8 mouse cellular contexts compared by ENCODE assay signal in genomic region chr6:34874101-34874921, GRCm38 (mm10). TPM values are rescaled to one million over a fixed set of nuclear protein-coding genes. Genes with fewer than 3 reads are reported as not detected.
DNase-seq lines count a peak whose midpoint lies in the region; ATAC-seq lines count a peak whose summit lies in the region.

No protein-coding gene starts in this region.

- no peak overlapping the region for H3K4me2 ChIP-seq in forebrain, embryonic 12.5 days
- no peak overlapping the region for H3K4me2 ChIP-seq in forebrain, embryonic 14.5 days (ENCODE audit: low read length)
- peak overlapping the region; percentile 78 for H3K4me2 ChIP-seq in heart, embryonic 11.5 days

- no peak for DNase-seq in forebrain, embryonic 14.5 days (ENCODE audit: low spot score)
- DNase-seq in c-Kit-negative CD71-positive TER-119-positive erythroid progenitor cells, embryonic 14.5 days (ENCODE audit: low read depth, low spot score), result peak; percentile 62
- DNase-seq in kidney, postnatal 10 days, result peak; percentile 84
- DNase-seq in left cerebral cortex, adult 11 months (ENCODE audit: low spot score), result no peak
- no peak for DNase-seq in left cerebral cortex, postnatal 14 days (ENCODE audit: low spot score in 2 of 2)

- peaks cover 20% of the 10 kb centered on the region for H3K4me1 ChIP-seq in forebrain, embryonic 12.5 days
- peaks cover 10% of the 10 kb centered on the region; the same call in 1 of the 2 replicates for H3K4me1 ChIP-seq in forebrain, embryonic 14.5 days (ENCODE audit: control insufficient read depth, insufficient read depth, low read length)
- H3K4me1 ChIP-seq in heart, embryonic 11.5 days (ENCODE audit: control insufficient read depth, insufficient read depth, low read length), result peaks cover 49% of the 10 kb centered on the region

- no peak overlapping the region for H3K27ac ChIP-seq in forebrain, embryonic 12.5 days
- H3K27ac ChIP-seq in forebrain, embryonic 14.5 days (ENCODE audit: low read depth, low read length), result no peak overlapping the region
- H3K27ac ChIP-seq in heart, embryonic 11.5 days (ENCODE audit: low read depth, low read length), result peak overlapping the region; percentile 88
- H3K27ac ChIP-seq in macrophage, result peak overlapping the region; percentile 99

- WGBS in forebrain, embryonic 12.5 days, result 80% methylated on average over 21 of the region's 21 CpGs
- WGBS in forebrain, embryonic 14.5 days, result 84% methylated on average over 21 of the region's 21 CpGs
- WGBS in heart, embryonic 11.5 days (ENCODE audit: insufficient replicate concordance), result 43% methylated on average over 21 of the region's 21 CpGs
- 20% methylated on average over 21 of the region's 21 CpGs for WGBS in macrophage (ENCODE audit: missing documents)

- no peak overlapping the region for H3K4me3 ChIP-seq in forebrain, embryonic 12.5 days (replicated peaks)
- H3K4me3 ChIP-seq in forebrain, embryonic 14.5 days (ENCODE audit: low read depth, low read length), result no peak overlapping the region
- H3K4me3 ChIP-seq in heart, embryonic 11.5 days (ENCODE audit: low read depth, low read length), result no peak overlapping the region; the same call in 1 of the 2 replicates
- H3K4me3 ChIP-seq in macrophage (ENCODE audit: inconsistent target), result peak overlapping the region; percentile 17; the same call in 1 of the 2 replicates

- 0 out of 2 replicates have a peak overlapping the region, but pooled peaks have one; percentile 8 for H3K9ac ChIP-seq in forebrain, embryonic 12.5 days
- no peak overlapping the region for H3K9ac ChIP-seq in forebrain, embryonic 14.5 days (ENCODE audit: low read length)
- H3K9ac ChIP-seq in heart, embryonic 11.5 days (ENCODE audit: low read depth, low read length), result peak overlapping the region; percentile 60; the same call in 1 of the 2 replicates

- intact Hi-C loops in left cerebral cortex, postnatal 14 days (cut with DNase I), result loop anchor here (10.0 kb wide), 1 partner anchor 120 kb away; no protein-coding TSS in a partner anchor

- ATAC-seq in forebrain, embryonic 12.5 days (ENCODE audit: low FRiP score), result no peak
- no peak for ATAC-seq in forebrain, embryonic 14.5 days
- ATAC-seq in heart, embryonic 11.5 days (replicated peaks; ENCODE audit: insufficient number of reproducible peaks, low FRiP score, low TSS enrichment), result no peak

- H3K9me3 ChIP-seq in forebrain, embryonic 12.5 days, result no peaks in the 10 kb centered on the region
- no peaks in the 10 kb centered on the region for H3K9me3 ChIP-seq in forebrain, embryonic 14.5 days (replicated peaks; ENCODE audit: control insufficient read depth, low read length)
- no peaks in the 10 kb centered on the region for H3K9me3 ChIP-seq in heart, embryonic 11.5 days (replicated peaks; ENCODE audit: control insufficient read depth, low read length)

- H3K36me3 ChIP-seq in forebrain, embryonic 12.5 days (replicated peaks), result no peaks in the 10 kb centered on the region; the same call in 1 of the 2 replicates
- H3K36me3 ChIP-seq in forebrain, embryonic 14.5 days (ENCODE audit: control insufficient read depth, insufficient read depth, low read length), result peaks cover 5% of the 10 kb centered on the region; the same call in 1 of the 2 replicates
- H3K36me3 ChIP-seq in heart, embryonic 11.5 days (ENCODE audit: control insufficient read depth, insufficient read depth, low read length), result no peaks in the 10 kb centered on the region
- H3K36me3 ChIP-seq in macrophage (ENCODE audit: inconsistent target), result peaks cover 9% of the 10 kb centered on the region; the same call in 1 of the 2 replicates

- peaks cover 24% of the 10 kb centered on the region for H3K79me2 ChIP-seq in macrophage (ENCODE audit: inconsistent target)

- no peaks in the 10 kb centered on the region for H3K27me3 ChIP-seq in forebrain, embryonic 12.5 days
- H3K27me3 ChIP-seq in forebrain, embryonic 14.5 days (replicated peaks; ENCODE audit: control insufficient read depth, insufficient read depth, low read length), result no peaks in the 10 kb centered on the region
- H3K27me3 ChIP-seq in heart, embryonic 11.5 days (ENCODE audit: control insufficient read depth, insufficient read depth, low read length), result no peaks in the 10 kb centered on the region

RNA-seq across cellular contexts. Expression of gene Cyren, which starts 3.5 kb away (rescaled TPM):
- 16.4 and 16.8 TPM in 2 replicates for polyA plus RNA-seq in forebrain, embryonic 12.5 days (2016; fragmentation: Nextera tagmentation; extraction: Ambion mirVana)
- 7.9 and 8.0 TPM in 2 replicates for polyA plus RNA-seq in forebrain, embryonic 14.5 days (2014; fragmentation: Nextera tagmentation; extraction: Ambion mirVana)
- polyA plus RNA-seq in heart, embryonic 11.5 days (2014; fragmentation: Nextera tagmentation; extraction: Ambion mirVana), result 10.2 and 11.2 TPM in 2 replicates
- 100 to 1,000 TPM in 2 of 26 experiments, 10 to 100 TPM in 21, 1 to 10 TPM in 3; 6.2 to 128 (median 19.9) TPM for total RNA-seq in macrophage (2018; cell fraction: chromatin; rRNA removed)
- total RNA-seq in macrophage (2018; cell fraction: cytosol; rRNA removed), result 1 to 10 TPM; 1.7 to 4.5 (median 3.0) TPM
- 100 to 1,000 TPM in 1 of 26 experiments, 10 to 100 TPM in 21, 1 to 10 TPM in 4; 3.3 to 115 (median 18.1) TPM for total RNA-seq in macrophage (2018; cell fraction: nucleus; rRNA removed)
- 3.3 to 10.6 TPM (median 4.3 TPM) in 3 replicates for polyA plus RNA-seq in macrophage (2018)
- total RNA-seq in left cerebral cortex, postnatal 14 days (2021), result 1 to 10 TPM; 3.3 to 4.4 TPM

RNA-seq across cellular contexts. Expression of gene Tmem140, which starts 11.4 kb away (rescaled TPM):
- 1.5 and 1.8 TPM in 2 replicates for polyA plus RNA-seq in forebrain, embryonic 12.5 days (2016; fragmentation: Nextera tagmentation; extraction: Ambion mirVana)
- polyA plus RNA-seq in forebrain, embryonic 14.5 days (2014; fragmentation: Nextera tagmentation; extraction: Ambion mirVana), result 0.65 and 0.79 TPM in 2 replicates
- 0.39 and 0.62 TPM in 2 replicates for polyA plus RNA-seq in heart, embryonic 11.5 days (2014; fragmentation: Nextera tagmentation; extraction: Ambion mirVana)
- total RNA-seq in macrophage (2018; cell fraction: chromatin; rRNA removed), result 100 to 1,000 TPM in 11 of 26 experiments, 10 to 100 TPM in 15; 18.5 to 254 (median 80.7) TPM
- 100 to 1,000 TPM in 18 of 26 experiments, 10 to 100 TPM in 8; 39.9 to 208 (median 143) TPM for total RNA-seq in macrophage (2018; cell fraction: cytosol; rRNA removed)
- total RNA-seq in macrophage (2018; cell fraction: nucleus; rRNA removed), result 100 to 1,000 TPM in 16 of 26 experiments, 10 to 100 TPM in 10; 39.3 to 284 (median 118) TPM
- polyA plus RNA-seq in macrophage (2018), result 41.8 to 184 TPM (median 113 TPM) in 3 replicates
- 1 to 10 TPM; 2.6 to 3.5 TPM for total RNA-seq in left cerebral cortex, postnatal 14 days (2021)

RNA-seq across cellular contexts. Expression of gene Wdr91, which starts 36.4 kb away (rescaled TPM):
- polyA plus RNA-seq in forebrain, embryonic 12.5 days (2016; fragmentation: Nextera tagmentation; extraction: Ambion mirVana), result 11.0 and 12.3 TPM in 2 replicates
- 11.0 and 12.0 TPM in 2 replicates for polyA plus RNA-seq in forebrain, embryonic 14.5 days (2014; fragmentation: Nextera tagmentation; extraction: Ambion mirVana)
- 12.4 and 13.0 TPM in 2 replicates for polyA plus RNA-seq in heart, embryonic 11.5 days (2014; fragmentation: Nextera tagmentation; extraction: Ambion mirVana)
- total RNA-seq in macrophage (2018; cell fraction: chromatin; rRNA removed), result 100 to 1,000 TPM; 229 to 803 (median 498) TPM
- 100 to 1,000 TPM in 23 of 26 experiments, 10 to 100 TPM in 3; 87.0 to 154 (median 126) TPM for total RNA-seq in macrophage (2018; cell fraction: cytosol; rRNA removed)
- 100 to 1,000 TPM; 124 to 721 (median 374) TPM for total RNA-seq in macrophage (2018; cell fraction: nucleus; rRNA removed)
- polyA plus RNA-seq in macrophage (2018), result 86.6 to 195 TPM (median 145 TPM) in 3 replicates
- total RNA-seq in left cerebral cortex, postnatal 14 days (2021), result 10 to 100 TPM; 30.6 to 31.2 TPM

RNA-seq across cellular contexts. Expression of gene Stra8, which starts 45.7 kb away (rescaled TPM):
- polyA plus RNA-seq in forebrain, embryonic 12.5 days (2016; fragmentation: Nextera tagmentation; extraction: Ambion mirVana), result not detected in 2 replicates
- not detected in 2 replicates for polyA plus RNA-seq in forebrain, embryonic 14.5 days (2014; fragmentation: Nextera tagmentation; extraction: Ambion mirVana)
- polyA plus RNA-seq in heart, embryonic 11.5 days (2014; fragmentation: Nextera tagmentation; extraction: Ambion mirVana), result not detected in 2 replicates
- not detected for total RNA-seq in macrophage (2018; cell fraction: chromatin; rRNA removed)
- not detected for total RNA-seq in macrophage (2018; cell fraction: cytosol; rRNA removed)
- not detected for total RNA-seq in macrophage (2018; cell fraction: nucleus; rRNA removed)
- polyA plus RNA-seq in macrophage (2018), result not detected in 3 replicates
- total RNA-seq in left cerebral cortex, postnatal 14 days (2021), result not detected

Comparison
In these comparisons a context has a peak if more than half of its experiments do, and no peak if none do; other contexts are left out.
1. H3K27ac ChIP-seq: peak in heart, embryonic 11.5 days (single experiment) and macrophage (single experiment); none in forebrain, embryonic 12.5 days (single experiment) and forebrain, embryonic 14.5 days (single experiment).
2. DNase-seq: peak in c-Kit-negative CD71-positive TER-119-positive erythroid progenitor cells, embryonic 14.5 days (single experiment) and kidney, postnatal 10 days (single experiment); none in forebrain, embryonic 14.5 days (single experiment), left cerebral cortex, adult 11 months (single experiment) and left cerebral cortex, postnatal 14 days (0 of 2).
3. RNA of gene Tmem140, which starts 11.4 kb away (polyA plus RNA-seq): 41.8 to 184 TPM in macrophage; 1.5 to 1.8 TPM in forebrain, embryonic 12.5 days, 0.65 to 0.79 TPM in forebrain, embryonic 14.5 days and 0.39 to 0.62 TPM in heart, embryonic 11.5 days; every median in the first group is over 10 times any median in the second.